Mouse (Mus musculus) cortical plate, adult 2 months (tissue): ENCODE data around the gene Isy1. TPM values are rescaled to one million over a fixed set of nuclear protein-coding genes. Genes with fewer than 3 reads are reported as not detected.

ENCODE experiments used
- H3K27ac ChIP-seq: fragments of 200-500 bp; 2 replicates; pipeline ENCODE4 v1.5.1; 2012; ENCODE audit warnings: low read length, control low read depth, inconsistent platforms; ENCODE audit not compliant: insufficient read depth
- H3K4me1 ChIP-seq: fragments of 200-500 bp; 2 replicates; pipeline ENCODE4 v1.6.1; 2011; ENCODE audit warnings: low read length; ENCODE audit not compliant: control insufficient read depth, insufficient read depth
- H3K4me3 ChIP-seq: fragments of 200-500 bp; 2 replicates; pipeline ENCODE4 v1.5.1; 2011; ENCODE audit warnings: mild to moderate bottlenecking, low read length, control low read depth; ENCODE audit not compliant: insufficient read depth
- CTCF ChIP-seq: fragments of 200-500 bp; IDR thresholded peaks from 2 replicates; pipeline ENCODE4 v1.5.1; 2011; ENCODE audit warnings: mild to moderate bottlenecking, control low read depth, low read length; ENCODE audit not compliant: insufficient read depth; ENCODE audit errors: extremely low read depth
- POLR2A ChIP-seq: fragments of 200-500 bp; IDR thresholded peaks from 2 replicates; pipeline ENCODE4 v1.6.1; 2011; ENCODE audit warnings: mild to moderate bottlenecking, low read length, control low read depth; ENCODE audit not compliant: insufficient read depth; ENCODE audit errors: extremely low read depth
- polyA plus RNA-seq: library from polyadenylated mRNA; depleted of rRNA; stranded (reverse); fragments of >200 nt; gene quantifications from 2 replicates; pipeline ENCODE4 v1.2.3, GENCODE M21; 2012

Isy1 gene
- polyA plus RNA-seq, 1 experiment = 25.1 TPM

GRCm38 (mm10) chr6:87808521-87808920, 30.1 kb downstream of the Isy1 start:
- Histone ChIP-seq H3K27ac (no peak overlapping the region), H3K4me3 (no peak overlapping the region), H3K4me1 (peaks cover 6% of the 10 kb centered on the region; the same call in 1 of the 2 replicates)
- TF ChIP-seq CTCF = no peak
- TF ChIP-seq POLR2A = no peak

DNA sequence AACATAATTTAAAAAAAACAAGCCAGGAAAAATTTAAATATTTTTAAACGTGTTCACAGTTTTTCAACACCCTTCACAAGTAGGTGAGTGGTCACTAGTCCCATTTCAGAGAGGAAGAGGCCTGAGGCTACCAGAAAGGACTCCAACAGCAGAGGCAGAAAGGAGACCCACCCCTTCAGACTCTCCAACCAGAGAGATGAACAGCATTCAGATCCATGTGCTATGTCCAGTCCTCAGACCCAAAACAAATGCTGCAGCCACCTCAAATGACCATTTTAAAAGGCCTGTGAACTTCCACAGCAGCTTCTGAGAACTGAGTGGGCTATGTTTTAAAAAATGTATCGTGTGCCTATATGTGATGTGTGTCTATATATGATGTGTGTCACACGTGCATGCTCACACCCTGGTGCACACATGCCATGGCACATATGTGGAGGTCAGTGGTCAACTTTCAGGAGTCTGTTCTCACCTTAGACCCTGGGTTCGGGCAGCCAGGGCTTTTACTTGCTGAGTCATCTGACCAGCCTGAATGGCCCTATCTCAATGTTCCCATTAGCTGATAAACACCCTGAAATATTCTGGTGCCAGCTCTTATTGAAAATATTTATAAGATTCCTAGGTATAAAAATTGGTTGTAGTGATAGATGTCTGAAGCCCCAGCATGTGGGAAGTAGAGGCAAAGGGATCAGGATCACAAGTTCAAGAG, 30.7 kb downstream of the Isy1 start:
- no peak overlapping the region for H3K4me3 ChIP-seq
- H3K4me1 ChIP-seq = peaks cover 6% of the 10 kb centered on the region; the same call in 1 of the 2 replicates
- TF ChIP-seq CTCF (no peak), POLR2A (no peak)
- H3K27ac ChIP-seq = no peak overlapping the region

GRCm38 (mm10) chr6:87806857-87807256, 31.7 kb downstream of the Isy1 start:
- Histone ChIP-seq H3K27ac (no peak overlapping the region), H3K4me1 (peaks cover 6% of the 10 kb centered on the region; the same call in 1 of the 2 replicates), H3K4me3 (no peak overlapping the region)
- TF ChIP-seq CTCF = no peak

GRCm38 (mm10) chr6:87806028-87806427, 32.6 kb downstream of the Isy1 start:
- H3K27ac ChIP-seq = no peak overlapping the region
- TF ChIP-seq CTCF = no peak
- TF ChIP-seq POLR2A = no peak
- H3K4me3 ChIP-seq = no peak overlapping the region
- H3K4me1 ChIP-seq = peaks cover 6% of the 10 kb centered on the region; the same call in 1 of the 2 replicates

DNA sequence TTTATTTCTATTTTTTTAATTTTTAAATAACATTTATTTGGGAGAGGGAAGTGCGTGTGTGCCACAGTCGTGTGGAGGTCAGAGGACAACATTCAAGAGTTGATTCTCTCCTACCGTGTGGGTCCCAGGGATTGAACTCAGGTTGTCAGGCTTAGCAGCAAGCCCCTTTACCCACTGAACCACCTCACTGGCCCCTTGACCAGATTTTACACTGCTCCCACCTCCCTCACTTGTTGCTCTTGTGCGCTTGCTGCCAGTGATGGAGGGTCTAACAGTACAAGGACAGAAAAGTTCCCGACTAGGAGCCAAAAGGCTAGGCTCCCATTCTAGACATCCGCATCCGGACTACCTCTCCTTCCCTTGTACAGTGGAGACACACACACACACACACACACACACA, 33.1 kb downstream of the Isy1 start:
- Histone ChIP-seq H3K4me3 (no peak overlapping the region), H3K4me1 (peaks cover 6% of the 10 kb centered on the region; the same call in 1 of the 2 replicates)
- TF ChIP-seq CTCF (no peak), POLR2A (no peak)

DNA sequence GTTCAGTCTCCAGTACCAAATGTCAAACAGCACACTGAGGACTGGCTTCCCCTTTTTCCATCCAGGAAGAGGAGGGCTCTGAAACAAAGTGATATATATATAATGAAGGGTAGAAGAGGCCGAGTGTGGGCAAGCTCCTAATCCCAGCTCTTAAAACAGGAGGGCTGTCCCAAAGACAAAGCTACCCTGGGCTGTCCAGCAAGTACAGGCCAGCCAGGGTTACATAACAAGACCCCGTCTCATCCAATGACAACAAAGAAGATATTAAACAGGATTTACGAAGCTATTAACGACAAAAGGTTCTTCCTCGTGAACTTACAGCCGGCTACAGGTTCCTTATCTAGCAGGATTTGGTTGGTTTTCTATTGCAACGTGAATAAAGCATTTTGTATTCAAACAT, 33.7 kb downstream of the Isy1 start:
- no peak for TF ChIP-seq CTCF
- no peak for TF ChIP-seq POLR2A
- no peak overlapping the region for H3K4me3 ChIP-seq
- 0 out of 2 replicates have a peak, but pooled peaks cover 2% of the 10 kb centered on the region for H3K4me1 ChIP-seq
- no peak overlapping the region for H3K27ac ChIP-seq

More for the DNA sequence above, 33.1 kb downstream of the Isy1 start:
- H3K27ac ChIP-seq = no peak overlapping the region

DNA sequence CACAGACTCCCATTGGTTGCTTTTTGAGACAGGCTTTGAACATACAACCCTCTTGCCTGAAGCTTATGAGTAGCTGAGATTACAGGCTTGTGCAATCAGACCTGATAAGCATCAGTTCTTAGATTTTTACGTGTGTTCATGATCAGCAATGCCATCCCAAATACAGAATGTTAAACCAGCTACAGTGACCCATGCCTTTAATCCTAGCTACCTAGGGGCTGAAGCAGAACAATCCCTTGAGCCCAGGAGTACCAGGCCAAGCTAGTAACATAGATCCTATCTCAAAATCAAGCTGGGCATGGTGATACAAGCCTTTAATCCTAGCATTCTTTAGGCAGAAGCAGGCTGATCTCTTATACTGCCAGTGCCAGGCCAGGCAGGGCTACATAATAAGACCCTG, 34.6 kb downstream of the Isy1 start:
- Histone ChIP-seq H3K4me1 (no peaks in the 10 kb centered on the region), H3K4me3 (no peak overlapping the region), H3K27ac (no peak overlapping the region)
- TF ChIP-seq CTCF = no peak
- TF ChIP-seq POLR2A = no peak

DNA sequence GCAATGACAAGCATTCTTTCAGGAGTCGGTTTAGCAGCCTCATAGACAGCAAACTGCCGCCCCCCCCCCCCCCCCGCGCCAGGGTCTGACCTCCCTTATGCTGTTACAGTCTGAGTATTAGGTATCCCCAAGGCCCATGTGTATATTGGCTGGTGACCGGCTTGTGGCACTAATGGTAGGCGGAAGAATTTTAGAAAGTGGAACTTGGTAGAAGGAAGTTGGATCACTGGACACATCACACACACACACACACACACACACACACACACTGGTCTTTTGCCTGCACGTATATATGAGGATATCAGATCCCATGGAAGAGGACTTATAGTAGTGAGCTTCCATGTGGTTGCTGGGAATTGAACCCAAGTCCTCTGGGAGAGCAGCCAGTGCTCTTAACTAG, 36.1 kb downstream of the Isy1 start:
- TF ChIP-seq POLR2A (no peak), CTCF (no peak)
- Histone ChIP-seq H3K4me1 (no peaks in the 10 kb centered on the region), H3K4me3 (no peak overlapping the region)

GRCm38 (mm10) chr6:87799576-87799975, 39.0 kb downstream of the Isy1 start:
- TF ChIP-seq POLR2A = no peak
- no peak for TF ChIP-seq CTCF
- Histone ChIP-seq H3K4me3 (no peak overlapping the region), H3K27ac (no peak overlapping the region), H3K4me1 (no peaks in the 10 kb centered on the region)

More for the DNA sequence above, 36.1 kb downstream of the Isy1 start:
- no peak overlapping the region for H3K27ac ChIP-seq

DNA sequence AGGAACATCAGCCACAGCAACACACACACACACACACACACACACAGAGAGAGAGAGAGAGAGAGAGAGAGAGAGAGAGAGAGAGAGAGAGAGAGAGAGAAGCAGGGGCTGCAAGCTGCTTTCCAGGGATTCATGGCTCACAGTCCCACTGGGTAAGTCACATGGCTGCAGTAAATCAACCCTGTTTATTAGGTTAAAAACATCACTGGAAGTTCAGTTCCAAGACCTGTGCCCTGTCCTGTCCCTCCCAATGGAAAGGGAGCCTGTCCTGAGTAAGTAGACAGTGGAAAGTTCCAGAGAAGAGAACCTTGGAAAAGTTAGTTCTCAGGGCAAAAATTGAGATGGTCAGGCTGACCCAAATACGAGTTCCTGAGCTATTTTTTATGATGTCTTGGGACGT, 41.3 kb downstream of the Isy1 start:
- no peak for TF ChIP-seq POLR2A
- TF ChIP-seq CTCF = no peak
- H3K27ac ChIP-seq = no peak overlapping the region

More for the DNA sequence above, 41.3 kb downstream of the Isy1 start:
- H3K4me1 ChIP-seq = no peaks in the 10 kb centered on the region
- no peak overlapping the region for H3K4me3 ChIP-seq
